Mouse (Mus musculus): ENCODE measurements around the gene Ccdc169.
A peak's percentile ranks its signal among the peaks of the same experiment; 100 is the strongest.

Gene Ccdc169

DNA sequence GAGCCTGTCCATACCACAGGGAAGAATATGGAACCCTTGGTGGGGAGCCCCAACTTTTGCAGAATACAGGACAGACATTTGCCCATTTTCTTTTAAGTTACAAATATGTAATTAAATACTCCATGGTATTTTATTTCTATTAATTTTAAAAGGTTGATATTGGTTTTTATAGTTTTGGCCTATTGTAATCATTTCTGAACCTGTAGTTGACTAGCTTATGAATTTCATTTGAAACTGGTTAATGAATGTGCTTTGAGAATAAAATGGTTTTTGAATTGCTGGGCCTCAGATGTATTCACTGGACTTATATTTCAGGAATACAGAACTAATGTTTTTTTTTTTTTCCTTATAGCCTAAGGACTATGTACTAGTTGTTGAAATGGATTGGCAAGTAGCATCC, at the start of gene Ccdc169:
Gene Ccdc169 (plus strand): TSS at position 301 of the 400 bp plus-strand sequence.
- no peak for DNase-seq (ENCODE audit: extremely low spot score, low spot score)

DNA sequence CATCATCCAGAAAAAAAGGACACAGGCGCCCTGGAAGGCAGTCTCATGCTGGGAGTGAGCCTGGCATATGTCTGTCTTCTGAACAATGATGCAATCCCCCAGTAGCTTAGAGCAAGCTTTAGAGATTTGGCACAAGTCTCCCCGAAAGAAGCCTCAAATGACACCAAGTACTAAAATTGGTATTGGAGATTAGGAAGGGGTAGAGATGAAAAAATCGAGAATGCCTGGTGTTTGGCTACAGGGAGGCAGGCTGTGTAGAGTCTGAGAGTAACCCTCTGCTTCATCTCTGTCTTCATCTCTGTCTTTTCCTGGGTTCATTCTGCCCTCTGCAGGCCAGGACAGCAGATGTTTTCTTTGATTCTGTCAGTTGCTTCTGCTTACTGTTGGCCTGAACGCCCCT, 49.8 kb upstream of the Ccdc169 start:
- no peak for DNase-seq (ENCODE audit: extremely low spot score, low spot score)

DNA sequence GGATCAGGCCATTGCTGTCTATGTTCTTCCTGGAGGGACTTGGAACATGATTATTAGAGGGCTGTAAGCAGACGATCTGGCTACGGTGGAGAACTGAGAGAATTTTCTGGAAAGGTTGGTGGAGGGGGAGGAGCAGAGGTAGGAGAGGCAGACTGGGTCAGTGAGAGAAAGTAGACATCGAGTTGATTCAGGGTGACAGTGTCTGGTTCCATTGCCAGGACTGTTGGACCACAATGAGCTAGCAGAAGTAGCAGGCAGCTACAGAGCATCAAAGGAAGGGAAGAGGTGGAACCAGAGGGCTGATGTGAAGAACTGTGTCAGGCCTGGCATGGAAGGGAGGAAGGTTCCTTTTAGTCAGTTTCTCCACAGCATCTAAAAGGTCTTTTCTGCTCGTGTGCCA, 48.8 kb upstream of the Ccdc169 start:
- DNase-seq (ENCODE audit: extremely low spot score, low spot score), result no peak

DNA sequence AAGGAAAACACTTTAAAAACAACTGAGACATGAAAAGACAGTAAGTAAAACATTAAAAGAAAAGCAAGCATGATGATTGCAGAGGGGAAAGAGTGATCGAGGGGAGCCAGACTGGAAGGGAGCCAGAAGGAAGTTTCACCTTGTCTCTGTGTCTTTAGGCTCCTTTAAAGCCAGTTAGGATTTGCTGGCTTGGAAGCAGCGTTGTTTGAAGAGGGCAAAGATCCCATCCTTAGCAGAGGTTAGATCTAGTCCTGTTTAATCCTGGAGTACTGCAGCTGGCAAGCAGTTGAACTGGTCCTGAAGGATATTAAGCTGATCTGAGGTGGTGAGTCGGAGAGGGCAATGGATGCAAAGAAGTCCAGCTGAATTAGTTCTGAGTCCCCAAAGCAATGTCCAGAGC, 48.3 kb upstream of the Ccdc169 start:
- no peak for DNase-seq (ENCODE audit: extremely low spot score, low spot score)

DNA sequence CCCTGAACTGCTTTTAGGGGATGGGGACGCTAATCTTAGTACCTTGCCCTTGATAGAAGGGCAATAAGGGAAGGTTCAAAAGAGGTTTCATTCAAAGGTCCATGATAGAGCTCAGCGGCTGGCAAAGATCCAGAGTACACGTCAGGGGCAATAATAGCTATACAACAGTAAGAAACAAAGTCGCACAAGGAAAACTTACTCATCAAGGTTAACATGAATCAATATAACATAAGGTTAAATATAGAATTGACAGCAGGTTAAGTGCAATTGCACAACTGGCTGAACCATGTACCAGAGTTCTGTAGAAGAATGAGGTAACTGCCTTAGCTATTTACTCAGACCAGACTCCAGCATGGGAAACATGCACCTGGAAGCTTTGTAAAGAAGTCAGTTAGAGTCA, 47.8 kb upstream of the Ccdc169 start:
- no peak for DNase-seq (ENCODE audit: extremely low spot score, low spot score)

DNA sequence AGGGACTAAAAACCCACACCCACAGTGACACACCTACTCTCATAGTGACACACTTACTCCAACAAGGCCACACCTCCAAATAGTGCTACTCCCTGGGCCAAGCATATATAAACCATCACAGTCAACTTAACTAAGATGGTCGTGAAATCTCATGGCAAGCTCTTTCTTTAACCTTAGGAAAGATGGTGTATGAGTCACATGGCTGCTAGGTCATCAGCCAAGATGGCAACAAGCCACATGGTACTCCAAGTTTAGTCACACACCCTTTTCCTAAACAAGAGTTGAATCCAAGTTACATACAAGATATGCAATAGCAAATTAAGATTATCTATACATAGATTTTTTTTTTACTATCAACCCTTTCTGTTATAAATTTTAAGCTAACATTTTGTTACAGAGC, 44.0 kb upstream of the Ccdc169 start:
- DNase-seq (ENCODE audit: extremely low spot score, low spot score), result no peak

DNA sequence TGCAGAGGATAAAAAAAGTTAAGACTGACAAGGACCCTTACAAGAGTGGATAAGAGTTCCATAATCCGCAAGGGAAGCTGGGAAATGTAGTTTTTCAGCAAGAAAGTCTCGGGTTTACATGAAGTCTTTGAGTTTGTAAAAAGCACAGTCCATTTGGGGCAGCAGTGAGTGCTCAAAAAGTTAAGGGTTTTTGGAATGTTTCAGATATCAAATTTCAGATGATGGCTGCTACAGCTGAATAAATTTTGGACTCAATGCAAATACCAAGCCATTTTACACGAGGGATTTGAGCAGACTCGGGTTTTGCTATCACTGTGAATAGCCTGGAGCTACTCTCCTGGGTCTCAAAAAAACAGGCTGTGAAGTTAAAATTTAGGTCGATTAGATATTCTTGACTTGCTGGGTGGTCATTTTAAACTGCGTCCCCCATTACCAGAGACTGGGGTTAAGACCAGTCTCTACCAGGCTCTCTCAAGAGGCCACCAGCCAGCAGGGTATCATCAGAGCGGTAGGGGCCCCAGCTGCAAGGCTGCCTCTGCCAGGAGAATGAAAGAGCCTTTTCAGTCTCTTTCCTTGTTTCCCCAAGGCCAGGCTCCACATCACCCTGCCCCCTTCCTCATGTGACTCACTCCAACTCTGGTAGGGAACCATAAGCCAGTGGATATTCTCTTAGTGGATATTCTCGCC, 41.0 kb upstream of the Ccdc169 start:
- peak; percentile 50 for DNase-seq (ENCODE audit: extremely low spot score, low spot score)

DNA sequence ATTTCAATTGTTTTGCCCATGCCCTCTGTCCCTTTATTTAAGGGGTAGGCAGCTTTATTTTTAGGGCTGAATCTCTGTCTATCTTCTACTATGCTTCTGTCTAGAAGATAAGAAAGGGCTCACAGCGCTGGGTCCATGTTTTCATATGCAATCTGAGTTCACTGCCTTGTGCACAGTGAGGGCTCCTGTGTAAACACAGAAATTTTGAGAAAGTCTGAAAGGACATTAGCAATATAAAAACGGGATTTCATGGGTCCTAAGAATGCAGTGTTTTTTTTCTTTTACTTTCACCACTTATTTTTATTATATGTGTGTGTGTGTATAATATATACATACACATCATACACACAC, 40.5 kb upstream of the Ccdc169 start:
- no peak for DNase-seq (ENCODE audit: extremely low spot score, low spot score)

DNA sequence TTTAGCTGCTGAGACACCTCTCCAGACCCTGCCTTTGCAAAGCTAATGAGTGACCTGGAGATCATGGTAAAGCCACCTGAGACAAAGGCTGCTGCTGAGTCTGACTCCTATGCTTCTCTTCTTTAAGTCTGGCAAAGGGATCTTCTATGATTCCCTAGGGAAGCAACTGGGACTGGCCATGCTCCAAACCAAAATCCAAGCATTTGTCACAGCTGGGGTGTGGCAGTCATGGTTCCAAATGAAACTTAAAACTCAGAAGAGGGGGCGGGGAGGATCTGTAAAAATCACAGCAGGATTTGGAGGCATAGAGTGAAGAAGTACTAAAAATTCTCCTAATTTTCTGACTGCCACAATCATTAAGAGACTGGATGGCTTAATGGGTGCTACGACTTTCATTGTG, 40.0 kb upstream of the Ccdc169 start:
- DNase-seq (ENCODE audit: extremely low spot score, low spot score), result no peak

DNA sequence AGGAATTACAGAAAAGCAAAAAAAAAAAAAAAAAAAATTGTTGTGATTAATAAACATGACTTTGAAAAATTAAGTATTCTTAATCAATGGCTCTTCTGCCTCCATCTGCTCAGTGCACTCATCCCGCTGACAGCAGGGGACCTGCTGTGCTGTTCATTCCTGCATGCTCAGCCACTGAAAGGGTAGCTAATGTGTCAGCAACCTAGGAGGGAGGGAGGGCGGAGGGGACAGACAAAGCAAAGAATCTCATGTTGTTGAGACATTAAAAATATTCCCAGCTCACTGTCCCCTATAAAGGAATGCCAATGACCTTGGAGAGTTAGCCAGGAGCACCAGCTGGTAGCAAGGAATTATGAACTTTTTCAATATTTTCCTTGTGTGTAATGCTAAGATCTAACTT, 39.1 kb upstream of the Ccdc169 start:
- DNase-seq (ENCODE audit: extremely low spot score, low spot score), result no peak

DNA sequence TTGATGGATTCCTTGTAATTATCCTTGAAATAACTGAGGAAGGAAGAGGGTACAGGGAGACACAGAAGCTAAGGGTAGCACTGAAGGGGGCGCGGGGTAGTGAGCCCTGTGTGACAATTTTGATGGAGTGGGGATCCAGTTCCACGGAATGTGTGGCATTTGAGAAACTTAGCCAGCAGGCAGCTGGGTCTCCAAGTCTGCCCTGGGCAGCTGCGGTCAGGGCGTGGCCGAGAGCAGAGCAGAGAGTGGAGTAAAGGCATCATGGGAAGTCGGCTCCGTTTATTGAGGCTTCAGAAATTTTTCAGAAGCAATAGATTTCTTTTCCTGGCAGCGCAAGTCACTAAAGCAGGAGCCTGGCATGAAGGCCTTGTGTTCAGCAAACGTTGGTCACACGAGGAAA, 38.1 kb upstream of the Ccdc169 start:
- no peak for DNase-seq (ENCODE audit: extremely low spot score, low spot score)

DNA sequence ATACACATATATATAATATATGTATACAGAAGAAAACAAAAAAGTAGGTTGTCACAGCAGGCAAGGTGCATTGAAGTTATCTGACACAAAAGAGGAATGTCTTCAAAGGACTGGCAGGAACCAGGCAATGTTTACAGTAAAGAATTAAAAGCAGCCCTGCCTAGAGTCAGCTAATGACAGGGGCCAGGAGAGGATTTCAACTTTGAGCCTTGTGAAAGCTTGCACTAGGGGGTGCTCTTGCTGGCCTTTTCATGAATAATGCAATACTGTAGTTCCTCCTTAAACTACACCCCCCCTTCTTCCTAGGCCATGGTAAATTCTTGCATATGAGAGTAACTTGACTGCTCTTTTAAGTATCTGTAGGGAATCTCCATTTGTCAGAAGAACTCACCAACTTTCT, 36.0 kb upstream of the Ccdc169 start:
- DNase-seq (ENCODE audit: extremely low spot score, low spot score), result no peak

DNA sequence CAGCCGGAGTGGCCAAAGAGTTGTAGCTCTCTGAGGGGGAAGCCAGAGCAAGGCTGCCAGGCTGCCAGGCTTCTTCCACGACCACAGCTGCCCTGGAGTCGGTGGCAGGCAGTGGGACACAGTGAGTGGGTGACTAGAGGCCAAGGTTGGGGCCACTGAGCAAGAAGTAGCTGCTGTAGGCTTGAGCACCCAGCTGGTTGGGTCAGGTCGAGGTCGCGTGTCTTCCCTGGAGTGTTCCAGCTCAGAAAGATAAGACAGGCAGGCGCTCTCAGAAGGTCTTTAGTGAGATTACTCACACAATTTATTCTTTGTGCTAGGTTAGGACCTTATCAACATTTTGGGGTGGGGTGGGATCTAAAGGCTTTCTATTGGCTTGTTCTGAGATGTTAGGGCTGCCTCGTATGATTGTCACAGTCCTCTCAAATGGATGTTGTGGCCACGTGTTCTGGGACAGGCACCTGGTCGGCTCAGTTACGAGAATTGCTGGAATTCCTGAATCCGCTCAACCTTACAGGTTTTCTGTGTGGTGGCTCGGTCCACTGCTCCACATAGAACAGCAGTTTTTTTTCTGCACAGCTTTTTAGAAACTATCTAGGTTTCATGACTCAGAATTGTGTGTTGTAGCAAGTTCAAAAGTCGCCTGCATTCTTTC, 31.6 kb upstream of the Ccdc169 start:
- DNase-seq (ENCODE audit: extremely low spot score, low spot score), result no peak

DNA sequence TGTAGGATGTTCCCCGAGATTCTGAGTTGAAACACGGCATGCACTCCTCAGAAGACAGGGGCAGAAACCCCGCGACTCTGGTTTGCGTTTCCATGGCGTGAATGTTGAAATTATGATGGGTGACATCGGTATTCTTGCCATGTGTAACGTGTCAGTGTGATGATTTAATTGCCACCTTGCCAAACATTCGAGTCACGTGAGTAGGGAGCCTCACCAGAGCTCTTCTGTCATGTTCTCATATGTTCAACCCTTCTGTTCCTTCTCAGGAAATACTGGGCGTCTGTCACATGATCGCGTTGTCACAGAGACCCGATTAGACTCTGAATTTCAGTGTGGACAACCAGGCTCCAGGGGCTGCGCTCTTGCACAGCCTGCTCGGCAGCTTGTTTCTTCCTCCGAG, 31.1 kb upstream of the Ccdc169 start:
- no peak for DNase-seq (ENCODE audit: extremely low spot score, low spot score)

DNA sequence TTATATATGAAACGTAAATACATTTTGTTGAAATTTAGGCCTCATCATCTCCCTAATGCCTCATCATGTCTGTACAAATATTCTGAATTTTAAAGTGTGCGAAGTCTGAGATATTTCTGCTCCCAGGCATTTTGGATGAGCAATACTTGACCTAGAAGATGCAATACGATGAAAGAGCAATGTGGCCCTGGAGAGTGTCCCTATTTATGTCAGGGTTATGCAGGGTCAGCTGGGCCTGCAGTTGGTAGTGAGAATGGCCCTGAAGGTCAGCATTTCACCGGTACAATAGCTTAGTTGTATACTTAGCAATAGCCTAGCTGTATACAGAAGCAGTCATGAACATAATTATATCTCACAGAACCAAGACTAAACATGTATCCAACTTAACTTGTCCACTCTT, 28.0 kb upstream of the Ccdc169 start:
- DNase-seq (ENCODE audit: extremely low spot score, low spot score), result no peak

DNA sequence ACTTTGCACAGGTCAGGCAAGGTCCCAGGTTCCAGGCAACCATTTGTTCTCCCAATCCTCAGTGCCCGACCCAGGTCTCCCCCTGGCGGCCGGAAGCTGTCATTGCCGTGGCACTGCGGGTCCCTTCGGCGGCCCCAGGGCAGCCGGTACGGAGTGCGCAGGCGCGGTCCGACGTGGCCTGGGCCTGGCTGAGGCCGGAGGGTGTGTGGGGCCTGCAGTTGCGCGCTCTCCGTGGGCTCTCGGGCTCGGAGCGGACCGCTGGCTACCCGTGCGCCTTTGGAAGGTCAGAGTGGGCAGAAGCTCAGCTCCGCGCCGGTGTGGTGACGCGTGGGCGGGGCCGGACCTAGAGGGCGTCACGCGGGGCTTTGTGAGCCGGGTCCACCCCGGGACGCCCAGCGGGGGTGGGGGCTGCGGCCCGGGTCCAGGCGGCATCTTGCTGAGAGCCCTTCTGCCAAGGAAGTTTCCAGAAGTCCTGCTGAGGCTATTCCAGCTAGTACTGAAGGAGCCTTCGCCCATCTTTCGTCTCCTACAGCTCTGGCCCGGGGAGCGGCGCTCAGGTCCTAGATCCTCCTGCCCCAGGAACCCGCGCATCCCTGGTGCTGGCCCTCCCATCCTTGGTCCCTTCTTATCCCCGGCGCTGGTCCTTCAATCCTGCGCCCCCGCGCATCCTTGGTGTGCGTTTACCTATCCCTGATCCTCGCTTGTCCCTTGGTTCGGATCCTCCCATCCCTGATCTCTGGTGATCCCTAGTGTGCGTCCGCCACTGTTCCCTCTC, 25.0 kb upstream of the Ccdc169 start, which contains the start of gene Spg20:
Gene Spg20 (plus strand): TSS at position 174 of the 775 bp plus-strand sequence.
- DNase-seq (ENCODE audit: extremely low spot score, low spot score), result peak; percentile 99

DNA sequence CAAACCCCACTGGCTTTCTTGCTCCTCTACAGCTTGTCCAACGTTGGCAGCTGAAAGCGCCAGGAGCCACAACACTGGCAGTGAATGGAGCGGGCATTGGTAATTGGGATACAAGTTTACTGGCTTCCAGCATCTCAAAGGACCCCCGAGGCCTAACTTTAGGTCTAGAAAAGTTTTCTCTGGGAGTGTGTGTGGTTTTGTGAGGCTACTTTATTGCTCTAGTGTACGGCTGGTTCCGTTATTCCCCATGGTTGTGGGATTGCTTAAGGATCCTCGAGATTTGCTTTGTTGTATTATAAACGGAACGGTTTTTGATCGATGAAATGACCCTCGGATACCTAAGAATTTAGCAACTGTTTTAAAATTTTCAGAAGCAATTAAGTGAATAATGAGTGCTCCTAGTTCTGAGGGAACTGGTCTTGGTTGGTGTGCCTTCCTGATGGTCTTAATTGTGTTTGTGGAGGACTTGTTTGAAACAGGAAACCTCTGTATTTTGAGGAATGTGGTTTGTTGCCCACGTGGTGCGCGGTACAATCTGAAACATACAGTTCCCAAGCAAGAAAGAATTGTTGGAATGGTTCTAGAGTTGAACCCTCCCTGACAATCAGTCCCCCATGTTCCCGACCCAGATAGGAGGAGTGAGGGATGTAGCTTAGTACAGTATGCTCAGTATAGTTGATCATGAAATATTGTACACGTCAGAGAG, 24.3 kb upstream of the Ccdc169 start:
- DNase-seq (ENCODE audit: extremely low spot score, low spot score), result peak; percentile 24

DNA sequence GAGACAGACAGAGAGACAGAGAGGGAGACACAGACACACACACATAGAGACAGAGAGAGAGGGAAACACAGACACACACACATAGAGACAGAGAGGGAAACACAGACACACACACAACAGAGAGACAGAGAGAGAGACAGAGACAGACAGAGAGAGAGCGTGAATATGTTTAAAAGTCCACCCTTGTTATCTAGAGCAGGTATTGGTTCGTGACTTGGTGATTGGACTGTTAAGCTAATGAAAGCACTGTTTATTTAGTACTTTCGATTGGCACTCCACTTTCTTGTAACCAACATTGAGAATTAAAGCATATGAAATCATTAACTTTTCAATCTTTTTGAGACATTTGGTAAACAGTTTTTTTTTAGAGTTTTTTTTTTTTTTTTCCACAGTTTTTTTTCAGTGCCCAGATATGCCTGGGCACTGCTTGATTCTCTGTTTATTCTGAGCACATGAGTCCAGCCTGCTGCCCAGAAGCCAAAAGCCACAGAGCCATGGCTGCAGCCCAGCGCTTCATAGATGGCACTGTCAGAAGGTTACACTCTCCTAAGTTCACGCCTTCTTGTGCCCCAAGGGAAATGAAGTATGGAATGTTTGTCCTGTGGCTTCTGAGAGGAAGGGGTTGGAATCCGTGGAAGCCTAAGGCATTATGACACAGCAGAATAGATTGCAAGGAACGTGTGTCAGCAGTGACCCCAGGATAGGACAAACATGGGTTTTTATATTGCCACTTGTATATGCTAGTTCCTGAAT, 22.6 kb upstream of the Ccdc169 start:
- no peak for DNase-seq (ENCODE audit: extremely low spot score, low spot score)

DNA sequence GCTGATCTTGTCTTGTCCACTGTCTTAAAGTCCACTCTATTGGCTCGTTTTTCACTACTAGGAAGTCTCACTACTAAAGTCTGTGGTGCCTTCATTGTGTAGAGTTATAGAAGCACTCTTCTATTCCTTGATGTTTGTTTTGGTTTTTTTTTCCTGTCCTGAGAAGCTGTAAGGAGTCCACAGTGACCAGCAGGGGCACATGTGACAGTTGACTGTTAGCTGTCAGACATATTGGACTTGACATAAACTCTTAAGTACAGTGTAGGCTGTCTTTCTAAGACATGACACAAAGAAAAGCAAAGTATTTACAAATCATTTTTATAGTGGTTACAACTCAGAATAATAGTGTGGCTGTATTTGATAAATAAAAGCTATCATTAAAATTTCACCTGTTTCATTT, 22.1 kb upstream of the Ccdc169 start:
- DNase-seq (ENCODE audit: extremely low spot score, low spot score), result no peak

DNA sequence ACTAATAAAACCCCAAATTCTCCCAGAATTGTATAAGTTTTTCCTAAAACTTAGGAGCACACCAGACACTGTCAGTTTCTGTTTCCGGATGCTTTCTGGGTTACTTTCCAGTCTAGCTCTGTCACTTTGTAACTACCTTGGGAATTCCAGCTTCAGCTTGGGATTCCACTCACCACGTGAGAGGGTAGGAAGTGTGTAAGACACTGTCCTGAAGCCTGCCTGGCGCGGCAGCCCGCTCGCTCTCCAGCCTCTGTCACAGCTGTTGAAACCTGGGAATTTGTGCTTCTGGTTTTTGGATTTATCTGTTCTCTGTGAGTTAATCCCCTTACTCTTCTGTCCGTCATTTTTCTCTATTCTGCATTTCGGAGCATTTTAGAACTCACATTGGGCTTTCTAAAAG, 21.1 kb upstream of the Ccdc169 start:
- no peak for DNase-seq (ENCODE audit: extremely low spot score, low spot score)

DNA sequence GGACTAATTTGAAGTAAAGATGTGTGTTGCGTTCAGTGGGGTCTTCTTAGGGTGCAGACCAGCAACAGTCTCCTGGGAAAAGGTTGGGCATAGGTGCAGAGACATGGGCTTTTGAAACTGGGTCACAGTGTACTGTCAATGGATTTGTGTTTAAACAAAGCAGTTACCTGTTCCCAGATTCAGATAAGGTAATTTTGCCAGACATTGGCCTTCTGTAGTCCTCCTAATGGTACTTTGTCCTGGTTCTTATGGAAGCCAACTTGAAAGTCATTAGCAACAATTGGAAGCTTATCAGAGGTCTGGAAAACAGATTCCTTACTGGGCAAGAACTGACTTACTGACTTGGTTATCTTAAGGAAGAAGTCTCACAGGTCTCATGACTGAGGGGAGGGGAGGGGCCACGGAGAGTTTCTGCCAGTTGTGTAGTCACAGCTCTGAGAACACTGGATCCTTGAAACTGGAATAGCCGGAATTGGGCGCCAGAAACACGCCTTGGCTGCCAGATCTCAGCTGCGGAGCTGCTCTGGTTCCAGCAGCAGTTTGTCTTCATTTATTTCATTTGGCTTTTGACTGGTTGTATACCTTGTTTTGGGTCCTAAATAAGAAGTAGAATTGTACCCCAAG, 17.8 kb upstream of the Ccdc169 start:
- DNase-seq (ENCODE audit: extremely low spot score, low spot score), result no peak

Measured in neural tube, embryonic 10.5 days (tissue).